ENCODE assay signal across 15 mouse cellular contexts in the genomic region with DNA sequence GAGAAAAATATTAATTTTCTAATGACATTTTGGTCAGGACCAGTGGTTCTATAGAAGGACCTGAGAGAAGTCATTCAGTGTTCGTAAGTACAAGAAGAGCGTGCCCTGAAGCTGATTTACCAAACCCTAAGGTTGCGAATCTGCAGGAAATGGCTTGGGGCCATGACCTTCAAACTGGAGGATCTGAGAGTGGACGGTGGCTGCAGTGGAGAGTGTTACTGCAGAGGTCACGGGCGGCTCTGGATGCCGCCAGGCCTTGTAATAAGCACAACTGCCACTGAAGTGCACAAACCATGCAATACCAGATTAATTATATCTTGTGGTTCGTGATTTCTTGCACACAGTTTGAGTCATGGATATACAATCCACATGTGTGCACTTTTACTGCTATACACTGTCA. TPM values are rescaled to one million over a fixed set of nuclear protein-coding genes. Genes with fewer than 3 reads are reported as not detected.
DNase-seq lines count a peak whose midpoint lies in the region; ATAC-seq and TF ChIP-seq lines count a peak whose summit lies in the region.
"Had no signal": no experiment of that assay in that cellular context is flagged by ENCODE, and none has a peak within 500 bp of the region (broad histone marks: within the 10 kb centered on the region; RNA-seq: fewer than 3 reads in every experiment).

No protein-coding gene starts in this region.

- H3K9me3 ChIP-seq in heart, embryonic 10.5 days: no peaks in the 10 kb centered on the region
- no peaks in the 10 kb centered on the region for H3K9me3 ChIP-seq in hindbrain, embryonic 13.5 days
- H3K9me3 ChIP-seq: embryonic facial prominence, embryonic 15.5 days; limb, embryonic 15.5 days; midbrain, embryonic 12.5 days had no signal

- peaks cover 18% of the 10 kb centered on the region for H3K36me3 ChIP-seq in heart, embryonic 10.5 days
- peaks cover 27% of the 10 kb centered on the region for H3K36me3 ChIP-seq in hindbrain, embryonic 13.5 days

- intact Hi-C loops in gastrocnemius, adult 2 months (cut with DNase I): no loop called here
- intact Hi-C loops in gastrocnemius, postnatal 14 days (cut with DNase I; ENCODE audit: low total_unique reads): no loop called here

- no peak overlapping the region for H3K27ac ChIP-seq in gastrocnemius, adult 2 months
- peak overlapping the region; percentile 36 for H3K27ac ChIP-seq in heart, embryonic 10.5 days
- H3K27ac ChIP-seq in hindbrain, embryonic 13.5 days: no peak overlapping the region
- H3K27ac ChIP-seq: embryonic facial prominence, embryonic 15.5 days; hindbrain, postnatal 0 days; limb, embryonic 15.5 days; midbrain, embryonic 12.5 days had no signal

- 66% methylated on average over 8 of the region's 8 CpGs for whole genome bisulfite sequencing in heart, embryonic 10.5 days
- WGBS in hindbrain, embryonic 13.5 days: 77% methylated on average over 8 of the region's 8 CpGs

- no peak for ATAC-seq in hindbrain, embryonic 13.5 days (ENCODE audit: low FRiP score)
- ATAC-seq: hindbrain, postnatal 0 days had no signal

- H3K4me3 ChIP-seq in gastrocnemius, adult 2 months: no peak overlapping the region
- H3K4me3 ChIP-seq in heart, embryonic 10.5 days: no peak overlapping the region
- H3K4me3 ChIP-seq in hindbrain, embryonic 13.5 days: no peak overlapping the region
- H3K4me3 ChIP-seq: embryonic facial prominence, embryonic 15.5 days; limb, embryonic 15.5 days; midbrain, embryonic 12.5 days had no signal

- H3K9ac ChIP-seq in hindbrain, embryonic 13.5 days: no peak overlapping the region
- H3K9ac ChIP-seq: embryonic facial prominence, embryonic 15.5 days; limb, embryonic 15.5 days; midbrain, embryonic 12.5 days had no signal

- peak; percentile 42 for DNase-seq in gastrocnemius, adult 2 months
- no peak for DNase-seq in gastrocnemius, adult 18-20 months (ENCODE audit: low spot score)
- peak; percentile 69 for DNase-seq in 416B (ENCODE audit: low read depth)
- no peak for DNase-seq in heart, embryonic 10.5 days (ENCODE audit: low spot score)
- peak; percentile 33 to 62 for DNase-seq in kidney, postnatal 36 days
- DNase-seq in frontal cortex, postnatal 36 days (ENCODE audit: low spot score in 2 of 2): no peak
- DNase-seq in gastrocnemius, postnatal 14 days: no peak
- DNase-seq: cerebellum, postnatal 10 days; layer of hippocampus, adult 9-11 months; thymus, postnatal 4 days had no signal

- H3K4me1 ChIP-seq in heart, embryonic 10.5 days: peaks cover 12% of the 10 kb centered on the region
- H3K4me1 ChIP-seq in hindbrain, embryonic 13.5 days (replicated peaks): no peaks in the 10 kb centered on the region
- H3K4me1 ChIP-seq: embryonic facial prominence, embryonic 15.5 days; limb, embryonic 15.5 days; midbrain, embryonic 12.5 days had no signal

- no peak for TF ChIP-seq CTCF in gastrocnemius, adult 2 months (IDR thresholded peaks at IDR 0.05)

- no peaks in the 10 kb centered on the region for H3K27me3 ChIP-seq in heart, embryonic 10.5 days (ENCODE audit: insufficient read depth, poor library complexity, severe bottlenecking)
- no peaks in the 10 kb centered on the region for H3K27me3 ChIP-seq in hindbrain, embryonic 13.5 days
- H3K27me3 ChIP-seq: embryonic facial prominence, embryonic 15.5 days; limb, embryonic 15.5 days; midbrain, embryonic 12.5 days had no signal

- H3K4me2 ChIP-seq in hindbrain, embryonic 13.5 days: no peak overlapping the region
- H3K4me2 ChIP-seq: embryonic facial prominence, embryonic 15.5 days; limb, embryonic 15.5 days; midbrain, embryonic 12.5 days had no signal

RNA-seq across cellular contexts. Expression of a gene that starts 31.8 kb away (rescaled TPM):
- 10 to 100 TPM; 13.7 to 13.8 TPM for total RNA-seq in gastrocnemius, adult 2 months (2021)
- total RNA-seq in gastrocnemius, adult 18-20 months (2021): 10 to 100 TPM; 11.3 to 11.8 TPM
- polyA plus RNA-seq in heart, embryonic 10.5 days (2016; fragmentation: Nextera tagmentation; extraction: Ambion mirVana): 3.9 and 4.8 TPM in 2 replicates
- total RNA-seq in gastrocnemius, postnatal 14 days (2021): 10 to 100 TPM; 11.3 to 11.5 TPM
- polyA plus RNA-seq in hindbrain, embryonic 13.5 days (2015; fragmentation: Nextera tagmentation; extraction: Ambion mirVana): 15.0 and 17.2 TPM in 2 replicates

RNA-seq across cellular contexts. Expression of a gene that starts 47.5 kb away (rescaled TPM):
- total RNA-seq in gastrocnemius, adult 2 months (2021): 100 to 1,000 TPM; 445 to 518 TPM
- 100 to 1,000 TPM; 465 to 471 TPM for total RNA-seq in gastrocnemius, adult 18-20 months (2021)
- 463 and 580 TPM in 2 replicates for polyA plus RNA-seq in heart, embryonic 10.5 days (2016; fragmentation: Nextera tagmentation; extraction: Ambion mirVana)
- total RNA-seq in gastrocnemius, postnatal 14 days (2021): 100 to 1,000 TPM; 596 to 649 TPM
- 427 and 429 TPM in 2 replicates for polyA plus RNA-seq in hindbrain, embryonic 13.5 days (2015; fragmentation: Nextera tagmentation; extraction: Ambion mirVana)

Comparison
In these comparisons a context has a peak if more than half of its experiments do, and no peak if none do; other contexts are left out.
1. DNase-seq: peak in gastrocnemius, adult 2 months (single experiment), 416B (single experiment) and kidney, postnatal 36 days (2 of 2); none in gastrocnemius, adult 18-20 months (single experiment), heart, embryonic 10.5 days (single experiment), frontal cortex, postnatal 36 days (0 of 2) and gastrocnemius, postnatal 14 days (single experiment).